Mouse (Mus musculus) hindbrain, embryonic 14.5 days (tissue): ENCODE measurements around the gene Olfr574. TPM values are rescaled to one million over a fixed set of nuclear protein-coding genes. Genes with fewer than 3 reads are reported as not detected.

Source experiments
- ATAC-seq: fragments of 200-750 bp; cut with Nextera tagmentation; 2 replicates; pipeline ENCODE4 v1.8.0; 2017; ENCODE audit warnings: moderate number of reproducible peaks, mild to moderate bottlenecking, moderate TSS enrichment, moderate library complexity; ENCODE audit not compliant: low FRiP score
- DNase-seq: peaks from one replicate; pipeline ENCODE4 v3.0.0-alpha.2; 2015; ENCODE audit warnings: low spot score
- H3K27ac ChIP-seq: fragments of 300-500 bp; sonication (generic); 2 replicates; pipeline ENCODE4 v1.5.1; 2014; ENCODE audit warnings: mild to moderate bottlenecking, moderate library complexity
- H3K27me3 ChIP-seq: fragments of 300-500 bp; sonication (generic); 2 replicates; pipeline ENCODE4 v1.6.1; 2014; ENCODE audit warnings: mild to moderate bottlenecking, low read length, mixed read lengths; ENCODE audit not compliant: control insufficient read depth, insufficient read depth
- H3K36me3 ChIP-seq: fragments of 300-500 bp; sonication (generic); replicated peaks from 2 replicates; pipeline ENCODE4 v1.6.1; 2014; ENCODE audit not compliant: control insufficient read depth, insufficient read depth
- H3K4me1 ChIP-seq: fragments of 300-500 bp; sonication (generic); replicated peaks from 2 replicates; pipeline ENCODE4 v1.6.1; 2014; ENCODE audit warnings: antibody characterized with exemption, low read length, mixed read lengths; ENCODE audit not compliant: control insufficient read depth, insufficient read depth
- H3K4me2 ChIP-seq: fragments of 300-500 bp; sonication (generic); replicated peaks from 2 replicates; pipeline ENCODE4 v1.6.1; 2014; ENCODE audit warnings: mild to moderate bottlenecking, moderate library complexity
- H3K4me3 ChIP-seq: fragments of 300-500 bp; sonication (generic); replicated peaks from 2 replicates; pipeline ENCODE4 v1.5.1; 2014; ENCODE audit warnings: mild to moderate bottlenecking, low read length
- H3K9ac ChIP-seq: fragments of 300-500 bp; sonication (generic); 2 replicates; pipeline ENCODE4 v1.6.1; 2014
- H3K9me3 ChIP-seq: fragments of 300-500 bp; sonication (generic); 2 replicates; pipeline ENCODE4 v1.6.1; 2016; ENCODE audit warnings: low read length; ENCODE audit not compliant: control insufficient read depth
- WGBS: fragments of 180-500 bp; shearing (Covaris S2); extraction: QIAGEN DNeasy Blood & Tissue Kit; methylation state at CpG from one replicate; pipeline ENCODE4 v1.1.7; 2014; 5-methylcytosine and 5-hydroxymethylcytosine counted together
- polyA plus RNA-seq: library from polyadenylated mRNA; unstranded; fragments of >200 nt; fragmentation: Nextera tagmentation; extraction: Ambion mirVana; gene quantifications from 2 replicates; pipeline ENCODE4 v1.2.1, GENCODE M21; 2014

The Olfr574 gene
- polyA plus RNA-seq, 1 experiment from 2014 or later = not detected

- Histone ChIP-seq H3K27ac (no peak overlapping the region), H3K9me3 (no peaks in the 10 kb centered on the region), H3K4me1 (no peaks in the 10 kb centered on the region), H3K4me2 (no peak overlapping the region), H3K27me3 (no peaks in the 10 kb centered on the region), H3K4me3 (no peak overlapping the region), H3K36me3 (no peaks in the 10 kb centered on the region), H3K9ac (no peak overlapping the region)
- ATAC-seq (no peak), DNase-seq (no peak)
- WGBS = 86% methylated on average over 1 of the region's 1 CpGs
Observed at GRCm38 (mm10) chr7:102950732-102951131, 2.5 kb downstream of the Olfr574 start.

GRCm38 (mm10) chr7:102958137-102958536 is 9.9 kb downstream of the Olfr574 start:
- no peaks in the 10 kb centered on the region for H3K9me3 ChIP-seq
- no peak overlapping the region for H3K4me3 ChIP-seq
- ATAC-seq = no peak
- no peaks in the 10 kb centered on the region for H3K36me3 ChIP-seq
- H3K27ac ChIP-seq = no peak overlapping the region
- 79% methylated on average over 3 of the region's 3 CpGs for WGBS
- no peak for DNase-seq
- H3K4me1 ChIP-seq = no peaks in the 10 kb centered on the region
- no peak overlapping the region for H3K4me2 ChIP-seq
- H3K27me3 ChIP-seq = no peaks in the 10 kb centered on the region
- no peak overlapping the region for H3K9ac ChIP-seq

GRCm38 (mm10) chr7:102958593-102958992 is 10.3 kb downstream of the Olfr574 start, which contains the start of gene Olfr575:
Gene Olfr575 (minus strand): TSS chr7:102958775.
- Histone ChIP-seq H3K27ac (no peak within 1 kb of the TSS), H3K27me3 (no peaks in the 10 kb centered on the region), H3K9me3 (no peaks in the 10 kb centered on the region), H3K36me3 (no peaks in the 10 kb centered on the region), H3K9ac (no peak within 1 kb of the TSS), H3K4me1 (no peaks in the 10 kb centered on the region), H3K4me3 (no peak within 1 kb of the TSS), H3K4me2 (no peak within 1 kb of the TSS)
- DNase-seq = no peak
- no peak for ATAC-seq
- 73% methylated on average over 1 of the region's 1 CpGs for WGBS

- Histone ChIP-seq H3K4me2 (no peak within 1 kb of the TSS), H3K36me3 (no peaks in the 10 kb centered on the region), H3K27ac (no peak within 1 kb of the TSS), H3K9me3 (no peaks in the 10 kb centered on the region), H3K9ac (no peak within 1 kb of the TSS), H3K27me3 (no peaks in the 10 kb centered on the region), H3K4me1 (no peaks in the 10 kb centered on the region), H3K4me3 (no peak within 1 kb of the TSS)
- DNase-seq (no peak), ATAC-seq (no peak)
- 57% methylated on average over 2 of the region's 2 CpGs for WGBS
Observed at GRCm38 (mm10) chr7:102962360-102962759, 14.1 kb downstream of the Olfr574 start, which contains the start of gene Olfr576. Gene Olfr576 (plus strand): TSS chr7:102962660.

GRCm38 (mm10) chr7:102974399-102974798 is 26.1 kb downstream of the Olfr574 start:
- Histone ChIP-seq H3K9ac (no peak overlapping the region), H3K4me3 (no peak overlapping the region), H3K9me3 (no peaks in the 10 kb centered on the region), H3K36me3 (no peaks in the 10 kb centered on the region), H3K27ac (no peak overlapping the region), H3K4me1 (no peaks in the 10 kb centered on the region), H3K27me3 (no peaks in the 10 kb centered on the region), H3K4me2 (no peak overlapping the region)
- 35% methylated on average over 1 of the region's 1 CpGs for WGBS
- ATAC-seq (no peak), DNase-seq (no peak)

GRCm38 (mm10) chr7:102975843-102976242 is 27.6 kb downstream of the Olfr574 start, which contains the start of gene Olfr577:
Gene Olfr577 (minus strand): TSS chr7:102975943.
- no peak for DNase-seq
- 85% methylated on average over 2 of the region's 2 CpGs for WGBS

GRCm38 (mm10) chr7:102989224-102989623 is 41.0 kb downstream of the Olfr574 start, which contains the start of gene Olfr578:
Gene Olfr578 (minus strand): TSS chr7:102989324.
- Histone ChIP-seq H3K36me3 (no peaks in the 10 kb centered on the region), H3K9ac (no peak within 1 kb of the TSS), H3K4me1 (no peaks in the 10 kb centered on the region), H3K9me3 (no peaks in the 10 kb centered on the region), H3K4me2 (no peak within 1 kb of the TSS), H3K27me3 (no peaks in the 10 kb centered on the region), H3K4me3 (no peak within 1 kb of the TSS), H3K27ac (no peak within 1 kb of the TSS)
- DNase-seq = no peak
- no peak for ATAC-seq
- WGBS = 73% methylated on average over 3 of the region's 3 CpGs

More at GRCm38 (mm10) chr7:102975843-102976242, 27.6 kb downstream of the Olfr574 start, which contains the start of gene Olfr577:
- ATAC-seq = no peak
- Histone ChIP-seq H3K4me3 (no peak within 1 kb of the TSS), H3K4me2 (no peak within 1 kb of the TSS), H3K9me3 (0 out of 2 replicates have a peak, but pooled peaks cover 3% of the 10 kb centered on the region), H3K27me3 (no peaks in the 10 kb centered on the region), H3K36me3 (no peaks in the 10 kb centered on the region), H3K9ac (no peak within 1 kb of the TSS), H3K4me1 (no peaks in the 10 kb centered on the region), H3K27ac (no peak within 1 kb of the TSS)

Other genes starting within 250 kb of the Olfr574 start
- 0.08 and 0.22 TPM in 2 replicates for gene Olfr558, start 246.3 kb upstream of the Olfr574 start, polyA plus RNA-seq
- gene Olfr33, start 229.4 kb upstream of the Olfr574 start, polyA plus RNA-seq = not detected in 2 replicates
- not detected in 2 replicates for gene Olfr559, start 221.0 kb upstream of the Olfr574 start, polyA plus RNA-seq
- gene Olfr560, start 189.1 kb upstream of the Olfr574 start, polyA plus RNA-seq = not detected in 2 replicates
- 0.13 and 0.17 TPM in 2 replicates for gene Olfr78, start 189.0 kb upstream of the Olfr574 start, polyA plus RNA-seq
- not detected in 2 replicates for gene Olfr561, start 177.2 kb upstream of the Olfr574 start, polyA plus RNA-seq
- not detected in 2 replicates for gene Olfr564, start 145.0 kb upstream of the Olfr574 start, polyA plus RNA-seq
- not detected in 2 replicates for gene Olfr566, start 89.7 kb upstream of the Olfr574 start, polyA plus RNA-seq
- not detected in 2 replicates for gene Olfr568, start 71.3 kb upstream of the Olfr574 start, polyA plus RNA-seq
- not detected in 2 replicates for gene Olfr569, start 57.6 kb upstream of the Olfr574 start, polyA plus RNA-seq
- gene Olfr570, start 53.9 kb upstream of the Olfr574 start, polyA plus RNA-seq = 0.25 TPM in 1 of 2 replicates, not detected in the other
- not detected in 2 replicates for gene Olfr571, start 30.9 kb upstream of the Olfr574 start, polyA plus RNA-seq
- not detected in 2 replicates for gene Olfr572, start 24.1 kb upstream of the Olfr574 start, polyA plus RNA-seq
- gene Olfr573-ps1, start 5.9 kb upstream of the Olfr574 start, polyA plus RNA-seq = not detected in 2 replicates
- gene Olfr575, start 10.3 kb downstream of the Olfr574 start, polyA plus RNA-seq = not detected in 2 replicates
- not detected in 2 replicates for gene Olfr576, start 14.2 kb downstream of the Olfr574 start, polyA plus RNA-seq
- not detected in 2 replicates for gene Olfr577, start 27.5 kb downstream of the Olfr574 start, polyA plus RNA-seq
- gene Olfr578, start 40.9 kb downstream of the Olfr574 start, polyA plus RNA-seq = not detected in 2 replicates
- gene Olfr582, start 89.6 kb downstream of the Olfr574 start, polyA plus RNA-seq = not detected in 2 replicates
- gene Olfr583, start 102.8 kb downstream of the Olfr574 start, polyA plus RNA-seq = not detected in 2 replicates
- not detected in 2 replicates for gene Olfr584, start 133.4 kb downstream of the Olfr574 start, polyA plus RNA-seq
- gene Olfr585, start 149.3 kb downstream of the Olfr574 start, polyA plus RNA-seq = not detected in 2 replicates
- gene Olfr586, start 177.2 kb downstream of the Olfr574 start, polyA plus RNA-seq = not detected in 2 replicates
- not detected in 2 replicates for gene Olfr588-ps1, start 192.4 kb downstream of the Olfr574 start, polyA plus RNA-seq
- not detected in 2 replicates for gene Olfr589, start 207.9 kb downstream of the Olfr574 start, polyA plus RNA-seq
- not detected in 2 replicates for gene Olfr591, start 229.9 kb downstream of the Olfr574 start, polyA plus RNA-seq
- not detected in 2 replicates for gene Olfr592, start 236.3 kb downstream of the Olfr574 start, polyA plus RNA-seq